Mouse (Mus musculus) kidney, adult 2 months (tissue): ENCODE measurements at regions not wholly inside any gene's neighbourhood (a gene's known extent, or its start where the extent isn't known, plus 50 kb on each side); places are given as distances from the start of the nearest gene placed in this dataset.

Source experiments
- CTCF ChIP-seq: fragments of 200-500 bp; conservative IDR thresholded peaks from 2 replicates; pipeline ENCODE4 v1.5.1; 2011; ENCODE audit warnings: low read depth, mild to moderate bottlenecking, control low read depth, low read length, moderate library complexity, mixed read lengths; ENCODE audit not compliant: insufficient read depth, insufficient read length
- POLR2A ChIP-seq: fragments of 200-500 bp; IDR thresholded peaks from one replicate; pipeline ENCODE4 v1.6.1; 2011; ENCODE audit warnings: low read depth, low read length, control low read depth

- TF ChIP-seq CTCF (no peak), POLR2A (no peak)
Observed at GRCm38 (mm10) chr6:62718389-62718788, 537.3 kb upstream of the Grid2 start.
